Mouse (Mus musculus) left cerebral cortex, postnatal 10 days (tissue): Measurements from ENCODE around the gene Ankzf1. TPM values are rescaled to one million over a fixed set of nuclear protein-coding genes. Genes with fewer than 3 reads are reported as not detected.
"Not testable (repeated sequence)": the region's sequence is repeated elsewhere in the genome, so short reads cannot be mapped to it uniquely, and the experiment has no call there.

ENCODE experiments used
- DNase-seq, 2 experiments: peaks; one replicate each; pipeline ENCODE4 v3.0.0; 2021 to 2022; ENCODE audit warnings: low spot score in 2 of 2, mixed read lengths in 1 of 2; ENCODE audit errors: extremely low spot score in 1 of 2
- intact Hi-C: fragments of 180-260 bp; cut with DNase I; formaldehyde crosslinking; loops from one replicate; pipeline ENCODE4 v1.15.1; 2025
- total RNA-seq, 2 experiments: library from RNA; stranded (reverse); gene quantifications; 2 replicates each; pipeline ENCODE4 v1.2.3; 2021

The Ankzf1 gene
- total RNA-seq, 2 experiments from 2014 or later = 18.2 to 19.3 TPM

GRCm38 (mm10) chr1:75219078-75219477, 27.1 kb downstream of the Ankzf1 start:
- intact Hi-C loops = no loop called here
- peak; percentile 88 to 89 for DNase-seq

DNA sequence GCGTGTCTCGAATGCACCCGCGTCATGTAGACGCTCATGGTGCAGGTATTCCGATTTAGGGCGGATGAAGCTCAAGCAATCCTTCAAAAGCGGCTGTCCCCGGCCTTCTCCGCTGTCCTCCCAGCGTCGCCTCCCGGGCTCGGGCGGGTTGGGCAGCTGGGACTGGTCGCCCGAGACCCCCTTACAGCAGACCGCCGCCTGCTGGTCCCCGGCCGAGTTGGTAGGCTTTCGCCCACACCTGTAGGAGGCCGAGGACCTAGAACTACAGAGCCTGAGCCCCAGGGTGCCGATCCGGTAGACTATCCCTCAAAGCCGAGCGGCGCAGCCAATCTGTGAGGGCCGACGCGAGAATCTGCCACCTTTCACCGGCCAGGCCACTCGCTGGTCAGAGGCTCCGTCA, 27.6 kb downstream of the Ankzf1 start, which contains the start of gene Tuba4a:
TSS of gene Tuba4a (minus strand) at position 335 of the 400 bp plus-strand sequence.
- peak in 1 of 2 experiments; percentile 54 for DNase-seq
- intact Hi-C loops = no loop called here

GRCm38 (mm10) chr1:75221538-75221937, 29.6 kb downstream of the Ankzf1 start:
- no peak for DNase-seq
- intact Hi-C loops = no loop called here

DNA sequence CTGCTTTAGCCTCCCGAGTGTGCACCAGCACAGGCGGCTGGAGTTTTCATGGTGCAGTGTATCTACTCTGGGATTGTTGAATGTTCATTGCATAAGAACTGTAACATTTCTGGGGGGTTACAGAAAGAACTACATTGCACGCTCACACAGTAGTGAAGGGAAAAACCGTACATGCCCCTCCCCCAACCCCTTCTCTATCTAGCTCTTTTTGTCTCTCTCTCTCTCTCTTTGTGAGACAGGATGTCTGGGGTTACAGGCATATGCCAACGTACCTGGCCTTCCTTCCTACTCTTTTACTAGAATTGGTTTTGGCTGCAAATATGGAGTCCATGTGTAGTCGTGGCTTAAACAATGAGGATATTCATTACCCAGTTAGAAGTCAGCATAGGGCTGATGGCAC, 31.0 kb downstream of the Ankzf1 start:
- intact Hi-C loops = no loop called here
- DNase-seq = no peak

GRCm38 (mm10) chr1:75223532-75223931, 31.6 kb downstream of the Ankzf1 start:
- intact Hi-C loops = no loop called here
- DNase-seq = no peak

DNA sequence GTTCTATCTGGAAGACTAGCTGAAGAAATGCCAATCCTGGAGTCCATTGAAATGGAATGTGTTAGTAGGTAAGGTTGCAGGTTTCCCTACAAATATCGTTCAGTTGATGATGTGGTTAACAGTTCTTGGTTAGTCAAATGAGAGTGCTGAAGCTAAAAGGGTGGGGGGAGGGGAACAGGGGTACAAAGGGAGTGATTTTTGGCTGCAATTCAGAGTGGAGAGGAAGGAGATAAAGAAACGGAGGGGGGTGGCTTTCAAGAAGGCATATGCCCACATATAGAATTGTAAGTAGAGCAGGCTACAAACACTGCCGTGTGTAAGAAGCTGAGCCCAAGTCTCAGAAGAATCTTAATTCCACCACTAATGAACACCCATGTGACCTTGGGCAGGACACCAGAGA, 33.5 kb downstream of the Ankzf1 start:
- intact Hi-C loops = no loop called here

DNA sequence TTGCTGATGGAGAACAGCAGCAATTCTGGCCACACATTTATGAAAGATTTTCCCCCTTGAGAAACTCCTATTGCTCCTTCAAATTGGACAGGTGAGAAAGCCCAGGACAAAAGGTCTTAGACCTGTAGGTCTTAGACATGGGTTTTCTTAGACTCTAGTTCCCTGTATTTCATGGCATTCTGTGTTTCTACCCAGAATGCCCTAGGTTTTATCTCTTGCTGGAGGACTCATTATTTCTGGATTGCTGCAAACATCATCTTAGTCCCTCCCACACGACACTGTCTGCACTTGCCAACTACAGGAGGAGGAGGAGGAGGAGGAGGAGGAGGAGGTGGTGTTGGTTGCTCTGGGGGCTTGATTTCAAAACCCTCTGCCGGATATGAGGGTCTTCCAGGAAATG, 34.2 kb downstream of the Ankzf1 start:
- intact Hi-C loops = no loop called here
- DNase-seq = no peak

More for the DNA sequence above, 33.5 kb downstream of the Ankzf1 start:
- DNase-seq = no peak

DNA sequence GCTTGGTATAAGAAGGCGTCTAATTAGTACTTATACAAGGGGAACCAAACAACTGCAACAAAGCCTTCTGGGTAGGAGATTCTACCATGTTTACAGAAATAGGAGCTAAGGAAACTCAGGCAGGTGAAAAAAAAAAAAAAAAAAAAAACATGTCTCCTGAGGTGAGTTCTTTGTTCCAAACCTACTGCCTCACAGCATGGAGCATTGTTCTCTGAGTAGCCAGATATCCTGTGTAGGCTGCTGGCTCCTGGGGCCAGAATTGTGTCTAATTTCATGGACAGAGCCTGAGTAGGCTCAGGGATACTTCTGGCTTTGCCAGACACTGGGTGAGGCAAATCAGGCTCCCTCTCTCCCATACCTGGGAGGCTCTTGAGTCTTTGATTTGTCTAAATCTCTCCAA, 35.7 kb downstream of the Ankzf1 start:
- DNase-seq = no peak
- intact Hi-C loops = no loop called here

- no peak for DNase-seq
- intact Hi-C loops = no loop called here
These were observed 37.2 kb downstream of the Ankzf1 start for GRCm38 (mm10) chr1:75229158-75229557.

- intact Hi-C loops = no loop called here
- no peak for DNase-seq
These were observed 38.5 kb downstream of the Ankzf1 start for GRCm38 (mm10) chr1:75230335-75230994.

DNA sequence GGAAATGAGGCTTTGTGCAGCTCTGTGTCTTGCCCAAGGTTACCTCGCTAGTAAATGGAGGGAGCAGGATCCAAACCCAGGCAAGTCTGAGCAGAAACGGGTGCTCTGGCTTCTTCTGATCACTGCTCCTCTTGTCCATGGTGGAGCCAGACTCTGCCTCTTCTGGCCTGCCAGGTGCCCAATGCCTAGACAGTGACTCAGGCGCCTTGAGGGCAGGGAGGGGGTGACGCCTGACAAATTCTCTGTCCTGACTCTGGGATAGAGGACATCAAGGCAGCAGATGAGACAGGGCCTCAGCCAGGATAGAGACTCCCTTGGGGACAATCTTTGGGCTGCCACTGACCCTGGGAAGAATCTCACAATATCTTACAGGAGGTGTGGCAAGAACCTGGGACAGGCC, 39.3 kb downstream of the Ankzf1 start:
- DNase-seq = no peak
- intact Hi-C loops = no loop called here

GRCm38 (mm10) chr1:75231664-75232152, 39.8 kb downstream of the Ankzf1 start, which contains the start of gene A630095N17Rik:
Gene A630095N17Rik, minus strand, starts transcription at chr1:75232102.
- no peak for DNase-seq
- intact Hi-C loops = no loop called here

GRCm38 (mm10) chr1:75232489-75232888, 40.5 kb downstream of the Ankzf1 start:
- intact Hi-C loops, DNase-seq: not testable (repeated sequence)

DNA sequence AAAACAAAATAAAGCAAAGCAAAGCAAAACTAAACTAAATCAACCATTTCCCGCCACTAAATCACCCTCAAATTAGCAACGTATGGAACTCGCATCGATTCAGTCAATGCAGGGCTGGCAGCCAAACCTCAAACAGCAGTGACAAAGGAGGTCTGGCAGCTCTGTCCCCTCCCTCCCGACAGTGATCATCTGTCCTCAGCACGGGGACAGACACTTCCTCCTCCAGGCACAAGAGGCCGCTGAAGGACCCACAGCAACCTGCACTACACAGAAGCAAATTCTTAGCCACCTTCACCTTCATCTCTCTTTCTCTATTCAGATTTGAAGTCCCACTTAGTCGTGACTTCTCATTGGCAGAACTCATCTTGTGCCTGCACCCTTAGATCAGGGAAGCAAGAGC, 42.7 kb downstream of the Ankzf1 start:
- peak; percentile 63 to 74 for DNase-seq
- intact Hi-C loops = no loop called here

DNA sequence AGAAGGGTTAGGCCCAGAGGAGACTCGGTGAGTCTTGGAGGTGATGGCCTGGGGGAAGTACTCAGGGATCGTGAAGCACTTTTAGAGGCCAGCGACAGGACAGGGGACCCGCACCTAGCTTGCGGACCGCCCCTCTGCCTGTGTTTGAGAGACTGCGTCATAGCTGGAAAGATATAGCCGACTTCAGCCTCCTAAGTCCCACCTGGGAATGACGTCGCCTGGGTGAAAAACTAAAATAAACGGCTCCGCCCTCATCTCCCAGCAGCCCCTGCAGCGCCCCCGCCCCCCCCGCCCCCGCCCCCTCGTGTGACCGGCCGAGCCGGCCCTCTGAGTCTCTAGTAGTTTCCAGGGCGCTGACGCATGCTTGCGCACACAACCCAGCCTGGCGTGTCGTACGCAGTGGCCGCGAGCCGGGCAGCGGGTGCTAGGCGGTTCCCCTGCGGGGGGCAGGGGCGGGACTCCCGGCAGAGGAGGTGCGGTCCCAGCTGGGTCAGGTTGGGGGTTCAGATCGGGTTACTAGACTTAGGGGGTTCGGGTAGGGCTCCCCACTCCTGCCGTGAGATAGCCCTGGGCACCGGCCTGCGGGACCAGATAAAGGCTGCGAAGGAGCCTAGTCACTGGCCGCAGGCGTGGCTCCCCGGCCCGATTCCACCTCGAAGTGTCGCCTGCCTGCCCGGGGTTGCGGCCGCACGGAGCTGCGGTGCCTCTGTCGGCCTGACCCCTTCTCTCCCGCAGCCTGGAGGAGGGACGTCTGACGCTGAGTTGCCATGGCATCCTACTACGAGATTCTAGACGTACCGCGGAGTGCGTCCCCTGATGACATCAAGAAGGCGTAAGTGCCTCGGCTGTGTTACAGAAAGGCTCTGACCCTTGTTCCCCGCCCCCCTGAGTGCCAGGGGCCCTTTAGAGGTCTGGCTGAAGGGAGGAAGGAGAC, 44.4 kb downstream of the Ankzf1 start, which contains the start of gene Dnajb2:
TSS of gene Dnajb2 (plus strand) at position 290 of the 934 bp plus-strand sequence.
- DNase-seq = peak; percentile 77 to 90
- intact Hi-C loops = no loop called here

DNA sequence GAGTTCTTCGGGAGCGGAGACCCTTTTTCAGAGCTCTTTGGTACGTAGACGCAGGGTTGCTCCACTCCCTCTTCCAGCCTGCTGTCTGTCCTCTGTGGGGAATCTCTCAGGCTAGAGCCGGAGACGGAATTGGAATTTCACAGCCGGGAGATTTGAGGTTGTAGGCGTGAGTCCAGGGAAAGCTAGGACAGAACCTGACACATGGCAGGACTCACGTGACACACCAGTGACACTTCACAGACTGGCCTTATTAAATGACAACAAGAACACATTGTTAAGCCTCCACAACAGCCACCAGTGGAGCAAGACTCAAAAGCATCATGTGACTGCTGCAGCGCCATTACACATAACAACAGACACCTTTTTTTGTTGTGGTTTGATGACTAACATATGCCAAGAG, 47.6 kb downstream of the Ankzf1 start:
- DNase-seq = no peak
- intact Hi-C loops = no loop called here

GRCm38 (mm10) chr1:75243411-75243810, 51.5 kb downstream of the Ankzf1 start:
- intact Hi-C loops = no loop called here

DNA sequence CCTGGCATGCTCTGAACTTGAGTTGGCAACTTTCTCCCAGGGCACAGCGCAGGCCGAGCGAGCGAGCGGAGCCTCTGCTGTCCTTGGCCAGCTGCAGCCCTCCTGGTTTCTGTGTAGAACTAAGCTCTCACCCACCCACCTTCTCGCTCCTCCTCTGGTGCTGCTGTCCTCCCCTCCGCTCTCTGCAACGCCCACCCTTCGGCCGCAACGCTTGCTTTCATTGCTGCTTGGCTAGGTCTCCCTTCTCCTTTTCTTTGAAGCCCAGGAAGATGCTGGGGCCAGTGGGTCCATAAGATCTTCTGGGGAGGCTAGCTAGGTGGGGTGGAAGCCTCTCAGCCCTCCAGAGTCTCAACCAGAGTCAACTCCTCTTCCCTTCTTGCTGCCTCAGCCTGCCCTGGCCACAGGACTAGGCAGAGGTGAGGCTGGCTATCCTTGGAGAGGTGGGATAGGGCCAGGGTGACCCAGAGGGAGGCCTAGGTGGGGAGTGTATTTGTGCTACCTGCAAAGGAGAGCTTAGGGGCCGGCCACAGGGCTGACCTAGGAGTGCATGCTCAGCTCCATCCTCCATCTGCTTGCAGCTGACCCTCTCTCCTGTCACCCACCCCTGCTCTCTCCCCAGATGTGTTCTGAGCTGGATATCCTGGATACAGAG, 52.4 kb downstream of the Ankzf1 start:
- intact Hi-C loops = no loop called here
- DNase-seq = no peak

More at GRCm38 (mm10) chr1:75243411-75243810, 51.5 kb downstream of the Ankzf1 start:
- DNase-seq = no peak

- intact Hi-C loops = no loop called here
- DNase-seq = peak in 1 of 2 experiments; percentile 66
These were observed 52.9 kb downstream of the Ankzf1 start for GRCm38 (mm10) chr1:75244836-75245235.
